Mouse (Mus musculus) C2C12 (cell line): ENCODE measurements around the gene Rhbdd2. TPM values are rescaled to one million over a fixed set of nuclear protein-coding genes. Genes with fewer than 3 reads are reported as not detected.

Source experiments
- H3K27me3 ChIP-seq: one replicate; pipeline ENCODE4 v1.6.1; 2011; ENCODE audit not compliant: control insufficient read depth, insufficient read depth, insufficient read length
- H3K36me3 ChIP-seq: one replicate; pipeline ENCODE4 v1.6.1; 2011; ENCODE audit not compliant: control insufficient read depth, insufficient read depth
- H3K4me3 ChIP-seq: one replicate; pipeline ENCODE4 v1.5.1; 2011; ENCODE audit warnings: mild to moderate bottlenecking, control low read depth; ENCODE audit not compliant: poor library complexity, insufficient read depth, severe bottlenecking
- H3K79me2 ChIP-seq: one replicate; pipeline ENCODE4 v1.6.1; 2011; ENCODE audit not compliant: control insufficient read depth, insufficient read depth
- H3K79me3 ChIP-seq: one replicate; pipeline ENCODE4 v1.6.1; 2011; ENCODE audit warnings: low read depth, control low read depth
- H3ac ChIP-seq: one replicate; pipeline ENCODE3; 2011; ENCODE audit warnings: low read depth; ENCODE audit not compliant: control insufficient read depth, insufficient read length
- CEBPB ChIP-seq: IDR thresholded peaks from one replicate; pipeline ENCODE4 v1.6.1; 2011; ENCODE audit warnings: low read depth, mild to moderate bottlenecking, control low read depth, moderate library complexity
- CTCF ChIP-seq: IDR thresholded peaks from one replicate; pipeline ENCODE4 v1.5.1; 2011; ENCODE audit not compliant: control insufficient read depth, insufficient read depth, insufficient read length
- FOSL1 ChIP-seq: IDR thresholded peaks from one replicate; pipeline ENCODE4 v1.8.0; 2011; ENCODE audit warnings: mild to moderate bottlenecking, low read length; ENCODE audit not compliant: poor library complexity, insufficient read depth, severe bottlenecking
- MAX ChIP-seq: IDR thresholded peaks from one replicate; pipeline ENCODE4 v1.6.1; 2011; ENCODE audit warnings: mild to moderate bottlenecking, control low read depth
- MYOD1 ChIP-seq: IDR thresholded peaks from one replicate; pipeline ENCODE4 v1.6.1; 2011; ENCODE audit warnings: low read depth; ENCODE audit not compliant: control insufficient read depth, insufficient read length
- MYOG ChIP-seq: IDR thresholded peaks from one replicate; pipeline ENCODE4 v1.6.1; 2011; ENCODE audit not compliant: control insufficient read depth, insufficient read length; ENCODE audit errors: extremely low read depth
- USF1 ChIP-seq: IDR thresholded peaks from one replicate; pipeline ENCODE4 v1.6.1; 2011; ENCODE audit warnings: low read depth, mild to moderate bottlenecking, control low read depth, moderate library complexity
- polyA plus RNA-seq: library from polyadenylated mRNA; unstranded; fragments of >200 nt; fragmentation: generic; extraction: Trizol; gene quantifications from one replicate; pipeline ENCODE4 v1.2.1, GENCODE M21; 2012; ENCODE audit warnings: missing spikeins

Rhbdd2 gene
- polyA plus RNA-seq, 1 experiment, result 16.7 TPM

GRCm38 (mm10) chr5:135677251-135677650 is 44.8 kb downstream of the Rhbdd2 start:
- TF ChIP-seq FOSL1 (no peak), CTCF (no peak), USF1 (no peak), MYOG (no peak), CEBPB (no peak), MAX (no peak), MYOD1 (no peak)
- Histone ChIP-seq H3K79me3 (no peaks in the 10 kb centered on the region), H3K27me3 (no peaks in the 10 kb centered on the region), H3K36me3 (peaks cover 4% of the 10 kb centered on the region), H3K79me2 (no peaks in the 10 kb centered on the region), H3K4me3 (no peak overlapping the region), H3ac (no peak overlapping the region)

- H3K36me3 ChIP-seq, result peaks cover 4% of the 10 kb centered on the region
- H3K79me3 ChIP-seq, result no peaks in the 10 kb centered on the region
- no peak overlapping the region for H3ac ChIP-seq
- H3K27me3 ChIP-seq, result no peaks in the 10 kb centered on the region
- no peaks in the 10 kb centered on the region for H3K79me2 ChIP-seq
- no peak for TF ChIP-seq CEBPB
- TF ChIP-seq MAX, result no peak
- no peak for TF ChIP-seq MYOG
- TF ChIP-seq FOSL1, result no peak
- TF ChIP-seq MYOD1, result no peak
- no peak for TF ChIP-seq USF1
- TF ChIP-seq CTCF, result no peak
- no peak overlapping the region for H3K4me3 ChIP-seq
These were observed 46.1 kb downstream of the Rhbdd2 start for GRCm38 (mm10) chr5:135678481-135678880.

- Histone ChIP-seq H3K79me3 (no peaks in the 10 kb centered on the region), H3ac (no peak overlapping the region), H3K79me2 (no peaks in the 10 kb centered on the region), H3K36me3 (peaks cover 4% of the 10 kb centered on the region), H3K4me3 (no peak overlapping the region), H3K27me3 (no peaks in the 10 kb centered on the region)
- TF ChIP-seq MYOD1 (no peak), MYOG (no peak), CTCF (no peak), FOSL1 (no peak), MAX (no peak), CEBPB (no peak), USF1 (no peak)
These were observed 48.6 kb downstream of the Rhbdd2 start for GRCm38 (mm10) chr5:135680967-135681545.

- no peak for TF ChIP-seq CTCF
- no peak for TF ChIP-seq MAX
- Histone ChIP-seq H3K79me3 (no peaks in the 10 kb centered on the region), H3ac (no peak overlapping the region), H3K4me3 (no peak overlapping the region), H3K36me3 (peaks cover 2% of the 10 kb centered on the region), H3K27me3 (no peaks in the 10 kb centered on the region), H3K79me2 (no peaks in the 10 kb centered on the region)
These were observed 49.6 kb downstream of the Rhbdd2 start for GRCm38 (mm10) chr5:135682009-135682408.

GRCm38 (mm10) chr5:135682942-135683570 is 50.6 kb downstream of the Rhbdd2 start:
- TF ChIP-seq CEBPB (no peak), MYOD1 (no peak), FOSL1 (no peak), MAX (no peak), CTCF (no peak), USF1 (no peak), MYOG (no peak)
- Histone ChIP-seq H3ac (no peak overlapping the region), H3K79me2 (no peaks in the 10 kb centered on the region), H3K27me3 (no peaks in the 10 kb centered on the region), H3K4me3 (no peak overlapping the region), H3K36me3 (no peaks in the 10 kb centered on the region), H3K79me3 (no peaks in the 10 kb centered on the region)

- Histone ChIP-seq H3K36me3 (no peaks in the 10 kb centered on the region), H3K79me2 (peaks cover 62% of the 10 kb centered on the region), H3K79me3 (peaks cover 30% of the 10 kb centered on the region), H3K4me3 (no peak overlapping the region), H3K27me3 (no peaks in the 10 kb centered on the region), H3ac (no peak overlapping the region)
- TF ChIP-seq FOSL1, result no peak
- TF ChIP-seq MYOD1, result no peak
- TF ChIP-seq CTCF, result no peak
- no peak for TF ChIP-seq MYOG
- TF ChIP-seq USF1, result no peak
- TF ChIP-seq MAX, result no peak
- TF ChIP-seq CEBPB, result no peak
These were observed 58.0 kb downstream of the Rhbdd2 start for GRCm38 (mm10) chr5:135690401-135690800.
